Mouse (Mus musculus) left cerebral cortex, postnatal 4 days (tissue): Measurements from ENCODE around the gene Il4. TPM values are rescaled to one million over a fixed set of nuclear protein-coding genes. Genes with fewer than 3 reads are reported as not detected.

Source experiments
- DNase-seq: peaks from one replicate; pipeline ENCODE4 v3.0.0-alpha.2; 2022
- intact Hi-C: fragments of 180-260 bp; cut with DNase I; formaldehyde crosslinking; loops from one replicate; pipeline ENCODE4 v1.15.1; 2025
- total RNA-seq, 2 experiments: library from RNA; stranded (reverse); gene quantifications; 2 replicates each; pipeline ENCODE4 v1.2.3; 2021

Il4 gene
- total RNA-seq, 2 experiments from 2014 or later: not detected

DNA sequence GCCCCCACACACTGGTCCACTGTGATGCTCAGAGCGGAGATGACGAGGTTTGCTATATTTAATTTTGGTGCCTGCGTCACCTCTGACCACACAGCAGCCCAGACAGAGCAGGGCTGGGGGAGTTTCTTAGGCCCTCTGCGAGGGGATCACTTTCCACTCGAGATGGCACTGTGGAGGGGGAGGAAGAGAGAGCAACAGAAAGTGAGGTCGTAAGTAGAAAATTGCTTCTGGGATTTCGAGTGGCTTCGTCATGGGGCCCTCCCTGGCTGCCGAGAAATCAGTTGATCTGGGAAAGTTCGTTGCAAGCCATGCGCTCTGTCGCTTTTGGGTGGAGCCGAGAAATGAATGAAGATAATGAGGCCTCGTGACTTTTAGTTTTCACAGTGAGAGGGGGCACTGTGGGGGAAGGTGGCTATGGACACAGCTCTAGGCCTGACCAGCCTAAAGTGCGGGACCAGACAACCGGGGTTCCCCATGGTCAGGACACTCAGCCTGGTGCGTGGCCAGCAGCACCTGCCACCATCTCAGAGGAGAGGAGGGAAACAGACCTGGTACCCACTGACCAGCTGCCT, 8.4 kb upstream of the Il4 start:
- no peak for DNase-seq
- intact Hi-C loops: no loop called here

DNA sequence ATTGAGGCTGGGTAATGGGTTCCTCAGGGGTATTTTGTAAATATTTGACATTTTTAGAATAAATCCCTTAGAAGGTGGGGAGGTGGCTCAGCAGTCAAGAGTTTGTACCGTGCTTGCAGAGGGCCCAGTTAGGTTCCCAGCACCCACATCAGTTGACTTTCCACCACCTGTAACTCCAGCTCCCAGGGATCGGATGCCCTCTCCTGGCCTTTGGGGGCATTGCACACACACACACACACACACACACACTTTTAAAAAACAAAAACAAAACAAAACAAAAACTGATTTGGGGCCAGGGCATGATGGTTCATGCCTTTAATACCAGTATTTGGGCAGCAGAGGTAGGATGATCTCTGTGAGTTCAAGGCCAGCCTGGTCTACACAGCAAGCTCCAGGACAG, 5.7 kb upstream of the Il4 start:
- DNase-seq: no peak
- intact Hi-C loops: no loop called here

DNA sequence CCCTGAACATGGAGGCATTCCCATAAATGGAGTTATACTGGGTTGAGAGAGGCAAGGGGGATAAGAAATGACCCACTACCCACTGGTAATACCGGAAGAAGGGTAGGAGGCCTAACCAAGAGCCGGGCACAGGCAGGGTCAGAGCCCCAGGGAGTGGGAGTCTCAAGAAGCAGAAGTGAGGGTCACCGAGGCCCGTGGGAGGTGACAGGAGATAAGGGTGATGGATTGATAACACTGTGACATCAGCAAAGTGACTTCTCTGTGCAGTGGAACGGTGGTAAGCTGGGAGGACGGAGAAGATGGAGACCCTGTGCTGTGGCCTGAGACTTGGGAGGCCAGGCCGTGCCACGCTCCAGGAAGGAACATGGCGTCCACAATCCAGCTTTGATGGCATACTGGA, 5.1 kb upstream of the Il4 start:
- intact Hi-C loops: no loop called here
- no peak for DNase-seq

DNA sequence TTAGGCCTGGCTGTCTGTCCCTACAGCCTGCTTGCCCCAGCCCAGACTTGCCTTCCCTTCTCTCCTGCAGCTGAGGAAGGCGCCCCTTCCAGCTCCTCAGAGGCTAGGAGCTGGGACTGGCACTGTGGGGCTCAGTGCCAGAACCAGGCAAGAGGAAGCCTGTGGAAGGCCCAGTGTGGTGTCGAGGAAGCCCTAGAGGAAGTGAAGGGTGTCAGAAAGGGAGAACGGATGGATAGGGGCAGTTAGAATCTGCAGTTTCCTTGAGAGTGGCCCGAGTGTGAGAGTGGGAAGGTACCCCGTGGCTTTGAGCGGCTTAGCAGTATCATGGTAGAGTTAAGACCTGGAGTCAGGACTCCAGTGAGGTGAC, 4.0 kb upstream of the Il4 start:
- no peak for DNase-seq
- intact Hi-C loops: no loop called here

DNA sequence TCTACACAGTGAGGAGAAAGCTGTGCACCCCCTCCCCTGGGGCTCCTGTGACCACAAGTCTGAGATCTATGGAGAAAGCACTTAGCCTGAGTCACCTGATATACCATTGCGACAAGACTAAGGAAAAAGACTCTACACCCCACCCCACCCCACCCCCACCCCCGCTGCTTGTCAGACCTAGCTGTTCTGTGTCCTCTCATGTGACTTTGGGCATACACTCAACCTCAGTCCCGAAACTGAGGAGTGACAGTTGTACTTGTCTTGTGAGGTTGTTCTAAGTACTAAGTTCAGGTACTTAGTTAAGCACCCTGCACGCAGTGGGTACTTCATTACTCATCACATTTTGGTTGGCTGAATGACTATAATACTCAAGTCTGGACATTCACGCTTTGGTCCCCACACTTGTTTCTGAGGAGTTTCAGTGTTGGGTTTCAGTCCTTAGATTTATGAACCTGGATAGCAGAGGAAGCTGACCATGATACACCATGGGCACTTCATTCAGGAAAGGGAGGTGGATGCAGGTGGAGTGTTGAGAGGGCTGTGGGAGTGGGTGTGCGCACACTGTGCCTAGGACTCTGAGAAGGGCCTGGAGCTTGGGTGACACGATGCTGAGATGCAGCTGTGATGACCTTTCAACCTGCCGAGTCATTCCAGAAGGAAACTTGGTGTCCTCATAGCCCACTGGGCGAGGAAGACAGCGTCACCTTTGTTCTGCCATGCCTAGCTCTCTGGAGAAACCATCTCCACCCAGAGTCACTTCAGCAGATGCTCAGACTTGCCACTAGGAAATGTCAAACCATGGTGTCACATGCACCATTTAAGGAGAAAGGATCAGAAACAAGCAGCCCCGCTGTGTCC, 3.3 kb upstream of the Il4 start:
- intact Hi-C loops: no loop called here
- DNase-seq: no peak

DNA sequence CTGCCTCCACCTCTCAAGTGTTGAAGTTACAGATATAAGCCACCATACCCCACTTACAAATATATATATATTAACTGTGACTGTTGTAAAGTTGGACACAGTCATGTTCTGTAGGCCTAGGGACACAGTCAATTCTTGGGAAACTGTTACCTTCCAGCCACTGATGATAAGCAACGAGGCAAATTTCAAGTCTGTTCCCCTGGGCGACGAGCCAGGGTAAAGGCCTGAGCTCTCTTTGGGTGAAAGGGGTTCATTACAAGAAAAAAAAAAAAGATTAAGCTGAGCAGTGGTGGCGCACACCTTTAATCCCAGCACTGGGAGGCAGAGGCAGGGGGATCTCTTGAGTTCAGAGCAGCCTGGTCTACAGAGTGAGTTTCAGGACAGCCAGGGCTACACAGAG, 1.6 kb upstream of the Il4 start:
- intact Hi-C loops: no loop called here
- DNase-seq: no peak

DNA sequence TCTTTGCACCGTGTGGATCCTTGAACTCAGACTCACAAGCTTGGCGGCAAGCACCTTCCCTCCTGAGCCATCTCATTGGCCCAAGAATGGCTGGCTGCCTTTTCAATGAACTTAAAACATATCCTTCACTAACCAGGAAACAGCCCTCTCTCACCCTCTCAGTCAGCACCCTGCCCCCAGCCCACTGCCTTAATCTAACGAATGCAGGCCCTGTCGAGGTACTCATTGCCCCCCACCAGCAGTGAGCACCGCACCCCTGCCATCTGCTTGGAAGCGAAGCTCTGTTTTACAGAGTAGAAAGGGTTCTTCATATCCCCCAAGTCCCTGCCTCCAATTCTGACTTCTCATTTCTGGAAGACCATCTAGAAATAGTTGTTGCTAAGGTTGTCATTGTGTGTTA, 959 bp upstream of the Il4 start:
- intact Hi-C loops: no loop called here
- no peak for DNase-seq

DNA sequence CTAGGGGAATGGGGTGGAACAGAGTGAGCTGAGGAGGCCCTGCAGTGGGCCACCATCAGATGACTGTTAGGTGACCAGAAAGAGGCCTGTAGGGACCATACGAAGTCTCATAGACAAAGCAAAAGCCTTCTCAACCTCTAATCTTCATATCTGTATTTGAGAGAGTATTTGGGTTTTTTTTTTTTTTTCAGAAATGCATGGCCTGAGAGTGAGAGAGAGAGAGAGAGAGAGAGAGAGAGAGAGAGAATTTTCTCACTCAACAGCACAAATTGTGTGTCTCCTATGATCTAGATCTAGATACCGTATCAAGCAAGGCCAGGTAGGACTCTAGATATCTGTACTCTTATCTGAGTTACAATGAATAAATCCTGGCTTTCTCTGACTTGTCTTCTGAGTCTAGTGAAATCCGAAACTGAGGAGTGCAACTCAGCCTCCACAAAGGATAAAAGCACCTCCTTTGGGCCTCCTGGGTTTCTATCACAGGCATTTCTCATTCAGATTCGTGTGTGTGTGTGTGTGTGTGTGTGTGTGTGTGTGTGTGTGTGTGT, 833 bp downstream of the Il4 start:
- intact Hi-C loops: no loop called here
- no peak for DNase-seq

DNA sequence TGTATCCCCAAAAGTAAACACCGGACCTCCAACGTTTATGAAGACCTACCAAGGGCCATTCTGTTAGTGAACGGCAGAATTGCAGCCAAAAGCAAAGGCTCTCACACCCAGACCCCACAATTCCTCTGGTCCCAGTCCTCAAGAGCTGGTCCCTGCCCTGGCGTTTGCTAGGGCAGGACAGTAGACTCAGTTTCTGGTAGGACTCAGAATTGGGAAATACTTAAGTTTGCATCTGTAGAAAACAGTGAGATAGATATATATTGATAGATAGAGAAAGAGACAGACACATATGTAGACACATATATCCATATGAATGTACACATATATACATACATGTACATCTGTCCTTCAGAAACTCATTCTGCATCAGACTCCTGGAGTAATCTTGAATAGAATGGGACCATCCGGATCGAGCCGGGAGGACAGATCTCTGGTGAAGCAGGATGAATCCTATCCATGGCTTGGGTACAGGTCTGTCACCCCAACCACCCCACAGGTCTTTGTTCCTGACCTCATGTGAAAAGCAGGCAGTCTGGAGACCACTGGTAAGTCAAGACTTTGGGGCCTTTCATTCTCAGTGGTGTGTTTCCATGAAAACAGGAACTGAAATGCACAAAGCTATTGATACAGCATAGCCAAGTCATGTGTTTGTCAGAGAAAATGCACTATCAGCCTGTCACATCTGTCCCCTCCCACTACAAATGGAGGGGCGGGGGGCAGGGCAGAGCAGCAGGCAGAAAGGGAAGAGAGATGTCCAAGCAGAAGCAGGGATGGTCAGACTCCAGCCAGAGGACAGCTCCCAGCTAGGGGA, 1.5 kb downstream of the Il4 start:
- no peak for DNase-seq
- intact Hi-C loops: no loop called here

DNA sequence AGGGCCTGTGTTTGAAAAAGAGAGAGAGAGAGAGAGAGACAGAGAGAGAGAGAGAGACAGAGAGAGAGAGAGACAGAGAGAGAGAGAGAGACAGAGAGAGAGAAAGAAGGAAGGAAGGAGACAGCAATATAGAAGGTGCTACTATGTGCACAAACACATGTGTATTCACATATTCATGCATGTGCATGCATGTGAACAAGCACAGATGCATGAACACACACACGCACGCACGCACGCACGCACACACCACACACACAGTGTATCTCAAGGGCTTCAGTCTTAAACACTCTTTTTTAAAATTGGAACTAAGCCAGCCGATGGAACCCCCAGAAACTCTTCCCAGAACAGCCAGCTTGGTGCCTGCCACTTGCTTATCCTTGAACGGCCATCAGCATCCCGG, 2.9 kb downstream of the Il4 start:
- no peak for DNase-seq
- intact Hi-C loops: no loop called here

DNA sequence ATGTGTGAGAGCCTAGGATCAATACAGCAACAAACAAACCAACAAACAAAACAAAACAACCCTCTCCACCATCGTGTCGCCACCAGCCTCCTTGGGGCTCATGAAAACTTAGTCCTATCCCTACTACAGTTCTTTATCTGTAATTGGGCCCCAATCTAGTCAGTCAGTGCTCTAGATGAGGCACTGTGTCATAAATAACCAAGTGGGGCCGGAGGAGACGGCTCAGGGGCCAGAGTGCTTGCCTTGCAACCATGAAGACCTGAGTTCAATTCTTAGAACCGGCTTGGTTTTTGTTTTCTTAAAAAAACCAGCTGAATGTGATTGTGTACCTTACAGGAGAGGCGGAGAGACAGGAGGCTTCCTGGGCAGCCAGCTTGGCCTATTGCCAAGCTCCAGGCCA, 3.3 kb downstream of the Il4 start:
- intact Hi-C loops: no loop called here
- DNase-seq: no peak

DNA sequence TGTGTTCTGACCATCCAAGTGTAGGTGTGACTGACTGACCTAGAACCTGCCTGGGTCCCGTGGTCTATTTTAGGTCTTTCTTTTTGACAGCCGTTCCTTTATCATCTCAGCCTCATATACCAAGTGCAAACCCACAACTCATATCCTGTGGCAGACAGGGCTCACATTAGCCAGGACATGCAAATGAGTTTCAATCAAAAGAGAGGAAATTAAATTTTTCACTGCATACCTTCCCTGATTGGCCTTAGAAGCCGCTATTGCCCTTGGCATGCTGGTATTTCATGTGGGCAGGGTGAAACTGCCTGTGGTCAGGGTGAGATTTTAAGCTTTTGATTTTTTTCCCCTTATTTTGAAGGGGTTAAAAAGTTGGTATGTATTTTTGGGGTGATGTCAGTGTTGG, 8.8 kb downstream of the Il4 start:
- DNase-seq: no peak

DNA sequence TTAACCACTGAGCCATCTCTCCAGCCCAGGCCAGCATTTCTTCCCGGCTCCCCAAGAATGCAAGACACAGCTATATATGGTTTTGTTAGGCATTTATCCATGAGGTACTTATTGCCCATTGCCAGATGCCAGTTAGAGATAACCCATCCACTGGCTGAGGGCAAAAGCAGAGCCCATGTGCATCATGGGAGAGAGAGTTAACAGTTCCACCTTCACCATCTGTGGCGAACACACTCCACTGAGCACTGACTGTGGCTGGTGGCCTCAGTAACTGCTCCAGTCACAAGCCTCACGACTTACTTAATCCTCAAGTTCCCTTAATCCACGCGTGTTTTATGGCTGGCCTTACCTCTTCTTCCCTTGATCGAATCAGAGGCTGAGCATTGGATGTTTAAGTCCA, 9.2 kb downstream of the Il4 start:
- intact Hi-C loops: no loop called here
- no peak for DNase-seq

More for the DNA sequence above, 8.8 kb downstream of the Il4 start:
- intact Hi-C loops: no loop called here

DNA sequence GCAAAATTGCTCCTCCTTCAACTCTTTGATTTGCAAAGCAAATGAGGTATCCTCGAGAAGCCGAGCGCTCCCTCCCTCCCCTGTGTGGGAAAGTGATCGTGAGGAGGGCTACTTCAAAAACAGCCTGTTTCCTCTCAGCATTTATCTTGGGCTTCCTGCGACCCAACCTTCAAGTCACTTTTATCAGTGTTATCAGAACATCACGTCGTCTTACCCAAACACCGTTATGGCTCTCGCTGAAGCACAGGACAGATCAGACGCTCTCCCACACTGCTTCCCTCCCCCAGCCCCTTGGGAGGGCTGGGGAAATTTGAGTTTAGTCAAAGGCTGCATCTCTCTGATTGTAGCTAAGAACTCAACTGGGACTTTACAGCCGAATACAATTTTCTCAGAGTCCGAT, 12.9 kb downstream of the Il4 start:
- intact Hi-C loops: no loop called here
- DNase-seq: no peak

DNA sequence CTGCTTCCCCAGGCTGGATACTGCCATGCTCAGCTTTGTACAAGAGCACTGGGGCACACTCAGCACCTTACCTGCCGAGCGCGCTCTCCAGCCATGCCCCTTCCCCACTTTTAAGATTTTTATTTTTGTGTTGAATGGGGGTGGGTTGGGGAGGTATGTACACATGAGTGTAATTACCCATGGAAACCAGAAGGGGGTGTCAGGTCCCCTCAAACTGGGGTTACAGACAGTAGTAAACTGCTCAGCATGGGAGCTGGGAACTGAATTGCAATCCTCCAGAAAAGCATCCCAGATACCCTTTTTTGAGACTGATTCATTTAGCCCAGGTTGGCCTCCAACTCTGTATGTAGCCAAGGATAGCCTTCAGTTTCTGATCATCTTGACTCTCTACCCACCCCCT, 13.5 kb downstream of the Il4 start:
- no peak for DNase-seq
- intact Hi-C loops: no loop called here

DNA sequence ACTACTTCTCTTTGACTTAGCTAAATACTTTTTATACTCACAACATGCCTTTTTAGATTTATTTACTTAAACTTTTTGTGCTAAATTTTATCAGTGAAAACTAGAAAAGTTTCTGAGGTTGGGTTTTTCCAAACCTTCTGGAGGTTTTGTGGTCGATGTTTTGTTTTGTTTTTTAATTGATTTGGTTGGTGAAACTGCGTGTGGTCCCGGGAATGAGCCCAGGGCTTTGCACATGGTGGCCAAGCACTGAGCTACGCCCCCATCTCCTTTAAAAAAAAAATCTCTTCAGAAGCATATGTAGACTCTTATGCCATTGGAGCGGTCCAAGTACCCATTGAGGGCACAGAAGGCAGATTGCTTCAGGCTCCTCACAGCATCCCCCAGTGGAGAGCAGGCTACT, 27.4 kb downstream of the Il4 start:
- no peak for DNase-seq
- intact Hi-C loops: no loop called here

DNA sequence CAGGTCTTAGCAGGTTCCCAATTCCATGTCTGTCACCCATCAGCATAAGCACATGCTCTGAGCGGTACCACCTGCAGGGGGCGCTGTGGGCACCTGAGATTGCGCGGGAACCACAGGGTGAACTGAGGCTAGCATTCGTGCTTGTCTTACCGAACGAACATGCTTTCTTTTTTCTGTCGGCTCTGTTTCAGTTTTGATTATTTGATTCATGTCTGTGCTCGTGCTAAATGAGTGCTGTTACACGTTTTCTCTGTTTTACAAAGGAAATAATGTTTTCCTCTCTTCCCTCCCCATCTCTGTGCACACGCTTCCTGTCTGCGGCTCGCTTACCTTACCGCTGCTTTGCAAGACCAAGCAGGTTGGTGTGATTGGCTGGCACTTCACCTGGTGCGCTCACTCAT, 28.1 kb downstream of the Il4 start:
- peak; percentile 56 for DNase-seq
- intact Hi-C loops: no loop called here

DNA sequence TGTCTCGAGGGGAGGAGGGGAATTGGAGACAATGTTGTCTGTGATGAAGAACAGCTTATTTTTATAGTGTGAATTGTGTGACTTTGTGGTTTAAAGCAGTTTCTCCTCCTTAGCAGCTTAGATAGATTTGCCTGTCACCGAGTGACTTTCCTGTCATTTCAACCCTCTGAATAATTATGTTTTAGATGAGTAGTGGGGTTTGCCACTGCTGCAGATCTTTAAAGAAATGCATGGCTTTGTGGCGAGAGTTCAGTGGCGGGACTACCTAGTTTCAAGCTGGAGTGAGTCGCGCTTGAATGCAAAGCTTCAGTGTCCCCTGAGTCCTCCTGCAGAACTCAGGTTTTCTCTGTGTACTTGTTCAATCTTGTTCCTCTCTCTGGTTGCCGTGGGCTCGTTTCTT, 30.2 kb downstream of the Il4 start:
- intact Hi-C loops: loop anchor here (5.0 kb wide), 1 partner anchor 116 kb away; the partner anchor contains the start of gene Gm9837
- no peak for DNase-seq

DNA sequence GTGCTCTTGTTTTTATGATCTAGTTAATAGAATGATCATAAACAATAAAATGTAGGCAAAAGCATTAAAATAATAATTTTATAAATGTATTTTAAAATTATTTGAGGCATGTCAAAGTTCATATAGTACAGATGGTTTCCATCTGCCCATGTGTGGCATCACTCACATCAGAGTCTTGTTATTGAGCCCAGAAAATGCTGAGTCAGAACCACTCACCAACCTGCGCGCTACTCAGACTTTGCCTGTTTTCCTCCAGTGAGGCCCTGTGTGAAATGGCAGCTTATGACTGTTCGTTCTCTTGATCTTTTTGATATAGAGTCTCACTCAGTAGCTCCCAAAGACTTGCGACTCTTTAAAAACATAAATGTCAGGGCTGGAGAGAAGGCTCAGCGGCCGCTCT, 33.0 kb downstream of the Il4 start:
- intact Hi-C loops: loop anchor here (5.0 kb wide), 1 partner anchor 113 kb away; the partner anchor contains the start of gene Gm9837
- DNase-seq: no peak

DNA sequence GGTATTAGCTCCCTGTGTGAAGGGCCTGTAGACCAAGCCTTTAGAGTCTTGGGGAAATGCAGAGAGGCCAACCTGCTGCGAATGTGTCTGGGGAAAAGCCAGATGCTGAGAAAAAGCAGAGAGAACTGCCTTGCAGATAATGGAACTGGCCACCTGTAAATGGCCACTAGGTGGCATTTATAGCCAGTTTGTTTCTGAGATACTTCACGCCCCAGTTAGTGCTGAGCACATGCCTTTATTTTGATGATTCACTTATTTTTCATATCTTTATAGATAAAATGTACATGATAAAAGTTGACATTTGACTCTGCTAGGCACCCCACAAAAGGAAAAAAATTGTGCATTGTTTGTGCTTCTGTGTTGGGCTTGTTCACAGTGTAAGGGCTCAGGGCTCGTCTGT, 33.6 kb downstream of the Il4 start:
- intact Hi-C loops: loop anchor here (5.0 kb wide), 1 partner anchor 113 kb away; the partner anchor contains the start of gene Gm9837
- peak; percentile 6 for DNase-seq

DNA sequence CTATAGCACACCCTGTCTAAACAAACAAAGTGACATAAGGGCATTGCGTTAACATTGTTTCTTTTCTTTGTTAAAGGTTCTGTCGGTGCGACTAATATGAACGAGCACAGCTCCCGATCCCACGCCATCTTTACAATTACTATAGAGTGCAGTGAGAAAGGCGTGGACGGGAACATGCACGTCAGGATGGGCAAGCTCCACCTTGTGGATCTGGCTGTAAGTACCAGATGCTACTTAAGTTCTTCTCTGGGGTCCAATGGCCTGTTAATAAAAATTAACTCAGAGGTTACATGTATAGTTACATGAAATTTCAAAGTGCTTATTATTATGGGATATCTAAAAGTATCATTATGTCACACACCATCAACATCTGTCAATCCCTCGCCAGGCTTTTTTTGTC, 35.3 kb downstream of the Il4 start:
- DNase-seq: peak; percentile 10
- intact Hi-C loops: no loop called here
